Mouse (Mus musculus) embryonic facial prominence, embryonic 12.5 days (tissue): ENCODE data around the gene Hspa4l. TPM values are rescaled to one million over a fixed set of nuclear protein-coding genes. Genes with fewer than 3 reads are reported as not detected.

ENCODE experiments used
- polyA plus RNA-seq: library from polyadenylated mRNA; unstranded; fragments of >200 nt; fragmentation: Nextera tagmentation; extraction: Ambion mirVana; gene quantifications from 2 replicates; pipeline ENCODE4 v1.2.1, GENCODE M21; 2016

Gene Hspa4l
- polyA plus RNA-seq, 1 experiment from 2014 or later, result 15.3 TPM

Other genes with a start within 250 kb of the Hspa4l start
- gene Intu, start 213.2 kb upstream of the Hspa4l start, polyA plus RNA-seq, result 3.9 and 4.1 TPM in 2 replicates
- gene Slc25a31, start 35.6 kb upstream of the Hspa4l start, polyA plus RNA-seq, result 0.14 and 0.24 TPM in 2 replicates
- 64.1 and 70.6 TPM in 2 replicates for gene Plk4, start 55.5 kb downstream of the Hspa4l start, polyA plus RNA-seq
- 7.4 and 8.8 TPM in 2 replicates for gene Mfsd8, start 102.4 kb downstream of the Hspa4l start, polyA plus RNA-seq
- 6.3 and 8.6 TPM in 2 replicates for gene Abhd18, start 102.5 kb downstream of the Hspa4l start, polyA plus RNA-seq
- gene 1700034I23Rik, start 158.0 kb downstream of the Hspa4l start, polyA plus RNA-seq, result 0.35 and 0.48 TPM in 2 replicates
- 1.2 and 1.7 TPM in 2 replicates for gene Larp1b, start 205.3 kb downstream of the Hspa4l start, polyA plus RNA-seq